Mouse (Mus musculus) lung, adult 2 months (tissue): Measurements from ENCODE around the gene Msi2.

ENCODE experiments used
- CTCF ChIP-seq: fragments of 200-500 bp; IDR thresholded peaks from 2 replicates; pipeline ENCODE4 v1.5.1; 2011; ENCODE audit warnings: mild to moderate bottlenecking, low read length, control low read depth; ENCODE audit not compliant: insufficient read depth
- POLR2A ChIP-seq: fragments of 200-500 bp; IDR thresholded peaks from 2 replicates; pipeline ENCODE4 v1.6.1; 2011; ENCODE audit warnings: low read depth, mild to moderate bottlenecking, control low read depth, low read length, borderline replicate concordance; ENCODE audit errors: extremely low read depth

GRCm38 (mm10) chr11:88510282-88510850, 207.9 kb downstream of the Msi2 start:
- TF ChIP-seq CTCF = no peak
- TF ChIP-seq POLR2A = no peak
